Mouse (Mus musculus) cerebellum, adult 9-11 months (tissue): ENCODE measurements around the gene Dusp1.

Experiments used
- DNase-seq: peaks from one replicate; pipeline ENCODE4 v3.0.0; 2022

The Dusp1 gene

DNA sequence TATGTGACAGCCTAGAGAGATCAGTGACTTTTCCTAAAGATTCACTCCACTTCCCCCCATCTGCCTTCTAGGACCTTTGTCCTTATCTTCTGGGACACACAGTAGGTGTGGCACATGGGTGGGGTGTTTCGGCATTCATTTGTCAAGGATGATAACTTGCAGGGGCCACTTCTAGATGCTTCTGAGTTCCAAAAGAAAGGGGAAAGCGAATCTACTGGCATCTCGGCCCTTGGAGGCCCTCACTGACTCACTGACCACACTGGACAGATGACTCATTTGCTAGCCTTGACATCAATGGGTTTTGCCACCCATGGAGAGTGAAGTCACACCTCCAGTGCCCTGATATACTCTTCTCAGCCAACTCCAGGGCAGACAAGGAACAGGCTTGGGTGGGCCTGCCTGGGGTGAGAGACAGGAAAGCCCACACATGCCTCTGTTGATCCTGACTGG is 47.3 kb downstream of the Dusp1 start:
- no peak for DNase-seq

DNA sequence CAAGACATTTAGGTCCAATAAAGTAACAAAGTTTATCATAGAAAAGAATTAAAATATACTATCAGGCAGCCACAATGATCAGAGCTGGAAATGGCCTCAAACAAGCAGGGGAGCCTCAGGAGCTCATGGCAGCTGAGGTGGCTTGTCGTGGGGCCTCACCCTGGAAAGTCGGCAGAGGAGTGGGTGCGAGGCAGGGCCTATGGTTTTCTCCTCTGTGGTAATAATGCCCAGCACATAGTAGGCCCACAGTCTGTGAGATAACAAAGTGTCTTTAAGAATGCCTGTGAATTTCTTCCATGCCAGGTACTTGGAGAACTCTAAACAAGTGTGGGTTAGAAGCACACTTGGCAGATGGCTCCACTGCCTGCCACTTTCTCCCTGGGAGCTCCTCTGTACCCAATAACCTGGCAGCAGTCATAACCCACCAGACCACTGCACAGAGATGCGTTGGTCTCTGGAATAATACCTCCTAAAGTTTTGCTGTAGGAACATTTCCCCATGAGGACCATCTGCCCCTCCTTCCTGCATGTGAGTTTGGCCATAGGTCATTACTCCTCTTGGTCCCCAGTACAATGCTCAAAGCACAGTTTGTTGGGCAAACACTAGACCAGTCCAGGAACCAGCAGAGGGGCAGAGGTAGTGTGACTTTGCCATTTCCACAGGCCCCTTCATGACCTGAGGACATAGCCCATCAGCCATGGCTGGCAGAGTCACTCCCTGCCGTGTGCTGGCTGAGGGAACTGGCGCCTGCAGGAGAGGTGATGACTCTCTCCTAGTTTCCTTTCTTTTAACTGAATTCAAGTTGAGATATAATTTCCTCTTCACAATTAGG is 48.3 kb downstream of the Dusp1 start:
- DNase-seq: no peak

DNA sequence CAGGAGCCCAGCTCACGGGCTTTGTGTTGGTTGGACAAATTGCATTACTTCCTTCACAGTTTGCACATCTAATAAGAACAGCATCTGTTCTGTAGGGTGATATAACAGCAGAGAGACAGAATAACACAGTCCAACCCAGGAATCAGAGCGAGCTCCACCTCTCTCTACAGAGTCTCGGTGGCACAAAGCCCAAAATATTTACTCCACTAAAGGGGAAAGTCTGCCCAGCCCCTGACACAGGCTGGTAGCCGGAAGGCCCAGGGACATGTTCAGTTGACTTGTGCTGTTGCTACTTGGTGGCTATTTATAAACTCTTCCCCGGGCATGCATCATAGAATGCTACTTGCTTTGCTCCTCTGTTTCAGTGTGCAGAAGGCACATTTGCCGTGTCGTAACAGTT is 49.0 kb downstream of the Dusp1 start:
- DNase-seq: no peak

DNA sequence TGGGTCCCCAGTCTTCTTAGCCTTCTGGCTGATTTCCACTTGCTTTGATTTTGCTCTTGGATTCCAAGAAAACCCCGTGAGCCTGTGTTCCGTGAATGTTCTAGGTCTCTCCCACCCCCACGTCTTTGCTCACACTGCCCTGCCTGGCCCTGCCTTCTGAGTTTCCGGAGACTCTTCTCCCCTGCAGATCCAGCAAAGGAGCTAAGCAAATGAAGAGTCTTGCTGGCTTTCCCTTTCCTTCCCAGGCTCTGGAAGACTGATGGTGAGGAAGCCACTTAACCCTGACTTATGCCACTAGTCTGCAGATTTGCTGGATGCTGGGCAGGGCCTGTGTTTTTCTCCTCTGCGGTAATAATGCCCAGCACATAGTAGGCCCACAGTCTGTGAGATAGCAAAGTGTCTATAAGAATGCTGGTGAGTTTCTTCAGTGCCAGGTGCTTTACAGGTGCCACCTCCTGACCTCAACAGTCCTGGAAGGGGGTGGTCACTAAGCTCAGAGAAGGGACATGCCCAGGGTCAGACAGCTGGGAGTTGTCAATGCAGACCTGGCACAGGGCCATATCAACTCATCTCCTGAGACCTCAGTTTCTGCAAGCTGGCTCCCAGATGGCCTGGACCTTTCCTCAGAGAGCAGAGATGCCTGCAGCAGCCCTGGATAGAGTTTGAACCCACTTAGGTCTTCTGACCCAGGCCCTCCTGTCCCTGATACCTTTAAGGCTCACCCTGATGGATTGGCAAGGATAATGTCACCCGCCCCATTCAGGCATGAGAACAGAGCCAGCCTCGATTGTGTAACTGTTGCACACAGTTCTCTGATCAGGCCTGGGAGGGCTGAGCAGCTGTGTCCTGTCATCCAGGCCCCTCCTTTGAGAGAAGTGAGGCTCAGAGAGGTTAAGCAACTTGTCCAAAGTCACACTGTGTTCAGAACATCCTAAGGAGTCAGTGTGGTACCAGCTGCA is 49.8 kb downstream of the Dusp1 start:
- DNase-seq: peak; percentile 50

DNA sequence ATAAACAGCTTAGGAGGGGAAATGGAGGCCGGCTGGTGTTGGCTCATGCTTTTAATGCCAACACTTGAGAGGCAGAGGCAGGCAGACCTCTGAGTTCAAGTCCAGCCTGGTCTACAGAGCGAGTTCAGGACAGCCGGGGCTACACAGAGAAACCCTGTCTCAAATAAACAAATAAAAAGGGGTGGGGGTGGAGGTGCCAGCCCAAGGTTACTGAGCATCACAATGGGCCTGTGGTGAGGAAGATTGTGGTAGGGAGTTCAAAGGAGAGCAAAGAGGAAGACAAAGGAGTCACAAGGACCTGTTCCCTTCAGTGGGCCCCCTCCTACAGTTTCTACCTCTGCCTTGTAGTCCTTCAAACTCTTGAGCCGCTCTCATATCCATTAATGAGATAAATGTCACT is 50.7 kb downstream of the Dusp1 start:
- DNase-seq: no peak

DNA sequence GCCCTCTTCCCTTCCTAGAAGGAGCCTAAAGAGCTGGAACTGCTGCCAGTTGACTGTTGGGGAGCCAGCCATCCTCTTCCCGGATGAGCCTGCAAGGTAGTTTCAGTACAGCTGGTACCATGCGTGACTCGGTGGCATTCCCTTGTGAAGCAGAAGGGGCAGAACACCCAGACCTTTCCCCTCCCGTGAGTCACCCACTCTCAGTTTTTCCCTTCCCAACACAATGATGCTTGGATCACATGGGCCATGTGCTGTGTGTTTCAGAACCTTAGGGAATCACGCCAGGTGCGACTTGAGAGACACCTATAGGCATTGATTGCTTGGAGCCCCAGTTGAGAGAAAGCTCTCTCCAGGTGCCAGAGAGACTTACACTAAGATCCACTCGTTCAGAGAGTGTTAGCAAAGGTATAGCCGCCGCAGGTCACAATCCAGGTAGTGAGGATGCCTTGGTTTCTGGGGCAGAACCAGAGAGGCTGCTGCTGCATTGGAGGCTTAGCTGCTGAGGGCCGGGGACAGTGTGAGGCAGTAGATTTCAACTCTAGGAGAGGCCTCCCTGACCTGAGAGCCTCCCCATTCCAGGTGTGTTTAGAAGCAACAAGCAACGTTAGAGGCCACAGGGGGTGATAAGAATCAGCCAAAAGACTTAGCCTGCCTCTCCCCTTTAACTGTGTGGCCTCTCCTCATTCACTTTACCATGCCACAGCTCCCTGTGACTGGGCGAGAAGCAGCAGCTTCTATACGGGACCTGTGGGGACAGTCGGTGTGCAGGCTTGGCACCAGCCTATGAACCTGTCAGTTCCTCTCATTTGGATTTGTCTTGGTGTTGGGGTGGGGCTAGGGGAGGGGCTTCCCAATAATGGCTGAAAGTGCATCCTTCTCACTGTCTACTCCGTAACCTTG is 51.5 kb downstream of the Dusp1 start:
- peak; percentile 59 for DNase-seq

DNA sequence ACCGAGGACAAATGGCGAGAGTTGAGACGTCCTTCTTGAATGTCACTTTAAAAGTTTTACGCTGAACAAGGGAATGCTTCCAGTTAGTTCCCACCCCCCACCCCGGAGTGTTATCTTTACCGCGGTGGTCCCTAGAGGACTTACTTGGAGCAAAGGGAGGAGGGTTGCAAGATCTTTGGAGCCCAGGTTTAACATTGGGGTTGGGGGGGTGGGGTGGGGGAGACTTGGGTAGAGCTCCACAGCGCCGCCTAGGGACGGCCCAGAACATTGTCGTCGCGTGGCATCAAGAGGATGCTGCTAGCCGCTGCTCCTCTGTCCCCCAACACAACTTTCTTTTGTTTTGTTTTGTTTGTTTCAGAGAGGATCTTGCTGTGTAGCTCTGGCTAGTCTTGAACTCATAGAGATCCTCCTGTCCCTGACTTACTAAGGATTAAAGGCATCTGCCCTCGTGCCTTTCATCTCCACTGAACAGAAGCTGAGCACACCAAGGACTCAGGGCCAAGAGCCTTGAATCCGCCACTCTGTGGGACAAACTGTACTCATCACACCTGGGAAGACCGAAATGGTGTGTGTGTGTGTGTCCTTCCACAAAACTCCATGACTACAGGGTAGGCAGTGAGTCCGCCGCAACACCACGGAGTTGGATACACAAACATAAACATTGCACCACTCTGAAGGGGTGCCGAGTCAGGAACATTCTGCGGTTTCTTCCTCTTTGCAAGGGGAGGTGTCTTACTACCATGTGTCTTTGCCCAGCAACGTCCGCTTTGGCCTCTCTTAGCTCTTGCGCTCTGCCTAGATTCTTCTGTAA is 52.8 kb downstream of the Dusp1 start:
- DNase-seq: peak; percentile 70

DNA sequence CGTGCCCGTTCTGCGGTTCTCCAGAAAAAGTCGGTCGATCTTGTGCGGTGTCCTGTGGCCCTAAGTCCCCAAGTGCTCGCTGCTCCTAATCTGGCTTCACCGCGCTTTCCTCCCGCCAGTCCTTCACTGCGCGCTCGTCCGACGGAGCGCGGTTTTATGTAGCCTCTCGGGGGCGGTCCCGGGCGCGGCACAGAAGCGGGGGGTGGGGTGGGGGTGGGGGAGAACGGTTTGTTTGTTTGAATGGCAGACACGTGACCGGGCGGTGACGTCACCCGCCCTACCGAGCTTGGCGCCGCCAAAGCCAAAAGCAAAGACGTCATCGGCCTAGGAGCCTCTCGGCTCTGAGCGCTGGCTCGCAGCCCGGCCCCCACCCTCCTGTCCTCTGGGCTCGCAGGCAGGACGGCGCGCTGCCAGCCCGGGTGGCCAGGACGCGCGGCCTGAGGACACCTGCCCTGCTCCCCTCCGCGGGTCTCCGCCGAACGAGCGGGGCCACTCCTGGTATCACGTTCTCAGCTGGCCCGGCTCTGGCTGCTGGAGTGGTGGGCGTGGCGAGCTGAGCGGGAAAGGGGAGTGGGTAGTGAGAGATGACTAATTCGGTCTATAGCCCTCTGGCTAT is 53.5 kb downstream of the Dusp1 start:
- peak; percentile 99 for DNase-seq

DNA sequence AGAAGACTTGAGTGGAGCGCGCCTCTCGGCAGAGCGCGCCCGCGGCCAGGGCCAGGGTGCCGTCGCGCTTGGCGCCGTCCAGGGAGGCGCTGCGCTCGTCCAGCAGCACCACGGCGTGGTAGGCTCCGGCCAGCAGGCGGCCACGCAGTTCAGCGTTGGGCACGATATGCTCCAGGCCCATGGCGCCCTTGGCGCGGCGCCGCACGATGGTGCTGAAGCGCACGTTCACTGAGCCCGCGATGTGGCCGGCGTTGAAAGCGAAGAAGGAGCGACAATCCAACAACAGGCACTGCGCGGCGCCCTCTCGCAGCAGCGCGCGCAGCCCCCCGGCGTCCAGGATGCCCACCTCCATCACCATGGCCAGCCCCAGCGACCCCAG is 54.0 kb downstream of the Dusp1 start:
- DNase-seq: peak; percentile 88

DNA sequence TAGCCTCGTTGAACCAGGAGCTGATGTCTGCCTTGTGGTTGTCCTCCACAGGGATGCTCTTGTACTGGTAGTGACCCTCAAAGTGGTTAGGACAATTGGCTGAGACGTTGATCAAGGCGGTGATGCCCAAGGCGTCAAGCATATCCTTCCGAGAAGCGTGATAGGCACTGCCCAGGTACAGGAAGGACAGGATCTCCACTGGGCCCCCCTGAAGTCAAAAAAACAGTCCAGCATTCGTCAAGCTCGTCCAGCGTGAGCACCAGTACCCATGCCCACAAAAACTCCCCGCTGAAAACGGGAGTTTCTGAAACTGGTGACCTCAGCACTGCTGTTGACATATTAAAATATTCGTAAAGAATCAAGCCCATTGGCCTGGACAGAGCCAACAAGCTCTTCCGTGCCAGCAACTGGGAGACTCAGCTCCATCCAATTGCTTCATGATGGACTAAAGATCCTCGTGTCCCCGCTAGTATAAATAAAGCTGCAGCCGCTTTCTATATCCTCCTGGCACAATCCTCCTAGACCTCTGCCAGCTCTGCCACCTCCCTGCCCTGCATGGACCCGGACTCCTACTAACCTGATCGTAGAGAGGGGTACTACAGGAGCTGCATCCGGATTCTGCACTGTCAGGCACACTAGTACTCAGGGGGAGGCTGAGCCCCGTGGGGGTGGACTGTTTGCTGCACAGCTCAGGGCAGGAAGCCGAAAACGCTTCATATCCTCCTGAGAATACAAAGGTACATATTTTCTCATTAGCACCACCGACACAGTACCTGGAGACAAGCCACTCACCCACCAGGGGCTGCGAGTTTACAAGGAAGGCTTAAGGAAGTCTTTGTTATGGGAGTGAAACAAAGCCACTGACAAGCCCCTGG is 54.7 kb downstream of the Dusp1 start:
- DNase-seq: peak; percentile 83

DNA sequence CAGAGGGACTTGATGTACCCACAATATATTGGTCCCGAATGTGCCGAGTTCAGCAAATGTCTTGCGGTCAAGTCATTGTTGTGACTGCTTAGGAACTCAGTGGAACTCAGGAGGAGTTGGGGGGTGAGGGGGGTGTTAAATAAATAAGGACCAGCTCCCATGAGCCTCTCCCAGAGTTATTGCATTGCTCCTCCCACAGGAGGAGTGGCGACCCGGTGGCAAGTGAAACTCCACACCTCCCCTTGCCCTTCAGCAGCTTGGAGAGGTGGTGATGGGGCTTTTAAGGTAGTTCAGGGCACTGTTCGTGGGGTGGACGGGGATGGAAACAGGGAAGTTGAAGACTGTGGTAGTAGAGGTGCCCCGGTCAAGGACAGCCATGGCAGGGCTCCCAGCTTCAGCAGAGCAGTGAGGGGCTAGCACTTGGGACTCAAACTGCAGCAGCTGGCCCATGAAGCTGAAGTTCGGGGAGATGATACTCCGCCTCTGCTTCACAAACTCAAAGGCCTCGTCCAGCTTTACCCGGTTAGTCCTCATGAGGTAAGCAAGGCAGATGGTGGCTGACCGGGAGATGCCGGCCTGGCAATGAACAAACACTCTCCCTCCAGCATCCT is 55.8 kb downstream of the Dusp1 start:
- peak; percentile 63 for DNase-seq

DNA sequence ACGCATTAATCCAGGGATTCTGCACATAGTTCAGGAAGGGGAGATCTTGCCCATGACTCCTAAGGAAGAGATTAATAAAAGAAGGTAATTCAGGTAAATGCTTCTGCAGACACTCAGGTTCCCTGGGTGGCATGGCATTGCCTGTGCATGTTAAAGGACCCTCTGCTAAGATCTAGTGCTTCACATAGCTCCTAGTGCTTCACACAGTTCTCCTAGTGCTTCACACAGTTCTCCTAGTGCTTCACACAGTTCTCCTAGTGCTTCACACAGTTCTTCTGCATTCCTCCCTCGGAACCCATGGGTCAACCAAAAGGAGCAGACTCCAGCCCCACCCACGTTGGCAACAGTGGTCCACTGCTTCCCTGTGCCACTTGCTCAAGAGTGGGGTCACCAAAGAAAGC is 56.7 kb downstream of the Dusp1 start:
- DNase-seq: no peak

DNA sequence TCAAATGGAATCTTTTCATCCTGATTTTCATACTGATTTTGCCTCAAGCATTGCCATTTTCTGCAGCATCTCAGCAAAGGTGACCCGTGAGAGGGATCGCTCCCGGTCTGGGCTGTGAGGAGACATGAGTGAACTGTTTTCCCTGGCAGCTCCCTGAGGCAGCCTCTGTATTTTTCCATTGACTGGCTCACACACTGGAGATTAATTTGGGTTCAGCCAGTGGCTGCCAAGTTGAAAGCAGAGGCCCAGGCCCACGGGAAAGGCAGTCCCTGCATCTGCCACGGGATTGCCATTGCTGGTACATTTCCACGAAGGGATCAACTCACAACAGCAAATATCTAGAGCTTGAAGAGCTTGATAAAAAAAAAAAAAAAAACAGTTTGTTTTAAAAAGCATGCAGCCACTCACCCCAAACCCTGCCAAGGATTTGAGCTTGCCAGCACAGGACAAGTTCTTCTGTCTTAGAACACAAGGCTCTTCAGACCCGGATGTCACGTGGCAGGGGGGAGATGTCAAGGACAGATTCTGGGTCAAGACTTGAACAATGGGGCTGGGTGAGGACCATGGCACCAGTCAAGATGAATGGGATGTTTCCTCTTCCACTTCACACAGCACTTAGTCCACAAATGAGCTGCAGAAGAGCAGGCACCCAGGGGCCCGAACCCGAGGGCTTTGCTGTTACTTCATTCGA is 57.8 kb downstream of the Dusp1 start:
- DNase-seq: peak; percentile 83

DNA sequence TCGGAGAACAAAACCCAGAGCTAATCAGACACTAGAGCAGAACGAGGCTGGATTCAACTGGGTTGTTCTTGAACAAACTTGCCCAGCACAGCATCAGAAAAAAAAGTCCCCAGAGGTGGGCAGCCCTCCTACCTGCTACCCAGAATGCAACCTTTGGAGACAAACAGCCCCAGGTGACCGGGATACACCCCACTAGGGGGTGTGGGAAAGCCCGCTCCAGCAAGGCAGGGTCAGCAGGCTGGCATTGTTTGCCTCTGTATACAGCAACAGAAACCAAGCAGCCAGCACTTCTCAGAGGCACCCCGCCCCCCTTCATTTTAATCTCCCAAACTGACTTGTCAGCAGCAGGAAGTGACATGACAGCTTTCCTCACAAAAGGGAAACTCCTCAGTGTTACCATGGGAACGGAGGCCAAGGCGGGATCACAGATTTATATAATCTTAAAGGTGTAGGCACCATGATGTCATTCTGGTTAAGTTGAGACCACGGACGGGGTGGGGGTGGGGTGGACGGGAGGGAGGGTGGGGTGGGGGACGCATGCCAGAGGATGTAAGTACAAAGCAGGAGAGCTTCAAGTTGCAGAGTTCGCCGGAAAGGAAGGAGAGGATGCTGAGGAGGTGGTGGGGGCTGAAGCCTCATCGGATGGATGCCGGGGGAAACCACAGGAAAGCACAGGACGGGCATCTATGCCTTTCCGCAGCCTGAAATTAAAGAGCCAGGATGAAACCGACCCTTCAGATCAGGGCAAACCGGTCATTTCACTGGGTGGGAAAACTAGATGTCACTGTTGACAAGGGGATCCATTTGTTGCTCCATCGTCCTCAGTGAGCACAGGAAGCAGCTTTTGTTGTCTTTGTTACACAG is 58.9 kb downstream of the Dusp1 start:
- peak; percentile 90 for DNase-seq

DNA sequence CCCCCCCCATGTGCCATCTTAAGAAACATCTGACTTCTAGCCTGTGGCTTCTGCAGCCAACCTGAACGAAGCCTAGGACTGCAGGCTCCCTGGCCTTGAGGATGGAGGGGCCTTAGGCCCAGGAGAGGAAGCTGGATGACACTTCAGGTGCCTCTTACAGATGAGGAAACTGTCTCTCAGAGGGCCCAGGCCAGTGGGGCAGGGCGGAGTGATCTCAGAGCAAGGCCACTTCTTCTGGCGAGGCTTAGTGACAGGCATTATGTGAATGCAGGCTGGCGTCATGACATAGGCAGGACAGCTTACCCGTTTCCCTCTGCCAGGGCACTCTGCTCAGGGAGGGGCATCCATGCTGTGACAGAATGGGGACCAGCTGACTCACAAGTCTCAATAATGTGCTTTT is 60.1 kb downstream of the Dusp1 start:
- DNase-seq: peak; percentile 55

DNA sequence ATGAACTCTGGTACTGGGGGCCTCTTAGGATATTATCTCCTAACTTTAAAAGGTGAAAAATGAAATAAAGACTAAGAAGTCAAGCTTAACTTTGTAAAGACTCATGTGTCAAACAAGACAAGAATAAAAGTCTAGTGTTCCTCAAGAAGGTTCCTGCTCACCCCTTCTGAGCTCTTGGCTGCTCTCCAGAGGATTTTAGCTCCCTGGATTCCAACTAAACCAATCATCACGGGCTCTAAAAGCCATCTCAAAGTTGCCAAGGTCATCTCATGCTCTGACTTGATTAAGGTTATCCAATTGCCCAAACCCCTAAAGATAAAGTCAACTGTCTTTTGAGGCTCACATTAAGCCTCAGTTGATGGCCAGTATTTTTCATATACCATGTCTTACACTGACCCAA is 63.3 kb downstream of the Dusp1 start:
- no peak for DNase-seq

DNA sequence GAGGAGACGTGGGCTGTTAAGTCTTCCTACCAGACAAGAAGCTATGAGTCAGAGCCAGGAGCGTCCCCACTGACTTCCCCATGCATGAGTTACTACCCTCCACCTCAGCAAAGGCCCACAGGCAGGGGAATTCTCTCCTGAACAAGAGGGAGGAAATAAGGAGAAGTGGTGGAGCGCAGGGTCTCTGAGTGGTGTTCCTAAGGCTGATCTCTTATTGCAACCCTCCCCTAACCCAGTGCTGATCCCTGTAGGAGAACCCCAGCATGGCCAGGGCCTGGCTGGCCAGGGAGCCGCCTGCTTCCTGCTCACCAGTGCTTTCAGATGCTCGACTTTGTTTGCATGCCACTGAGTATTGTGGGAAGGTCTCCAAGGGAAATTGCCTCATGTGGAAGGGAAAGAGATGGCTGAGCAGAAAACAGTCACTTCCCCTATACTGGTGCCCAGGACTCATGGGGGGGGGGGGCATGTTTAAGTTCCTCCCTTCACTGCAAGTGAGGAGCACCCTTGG is 64.5 kb downstream of the Dusp1 start:
- DNase-seq: no peak
